Mouse (Mus musculus) megakaryocyte, embryonic 14.5 days (primary cell): ENCODE measurements around the gene Top3a. TPM values are rescaled to one million over a fixed set of nuclear protein-coding genes. Genes with fewer than 3 reads are reported as not detected.

Experiments used
- H3K27me3 ChIP-seq: replicated peaks from 2 replicates; pipeline ENCODE3; 2012; ENCODE audit warnings: inconsistent platforms
- H3K36me3 ChIP-seq: replicated peaks from 2 replicates; pipeline ENCODE3; 2012; ENCODE audit warnings: low read length, inconsistent platforms, mixed read lengths
- H3K4me1 ChIP-seq: 2 replicates; pipeline ENCODE4 v1.6.1; 2012; ENCODE audit warnings: inconsistent platforms
- H3K4me3 ChIP-seq: replicated peaks from 2 replicates; pipeline ENCODE3; 2012; ENCODE audit warnings: moderate library complexity, mild to moderate bottlenecking, inconsistent platforms
- H3K9me3 ChIP-seq: 2 replicates; pipeline ENCODE4 v1.6.1; 2012; ENCODE audit warnings: inconsistent platforms
- FLI1 ChIP-seq: IDR thresholded peaks from 2 replicates; pipeline ENCODE4 v1.6.1; 2012; ENCODE audit warnings: low read length, inconsistent platforms, mixed read lengths
- GATA1 ChIP-seq: IDR thresholded peaks from 3 replicates; pipeline ENCODE4 v1.6.1; 2012; ENCODE audit warnings: mixed read lengths, low read length, inconsistent platforms, borderline replicate concordance
- polyA plus RNA-seq: library from polyadenylated mRNA; stranded (reverse); fragments of >175 nt; gene quantifications from 2 replicates; pipeline ENCODE4 v1.2.3, GENCODE M21; 2012; ENCODE audit warnings: low replicate concordance; ENCODE audit not compliant: insufficient read depth

Top3a gene
- polyA plus RNA-seq, 1 experiment = 1.9 TPM

DNA sequence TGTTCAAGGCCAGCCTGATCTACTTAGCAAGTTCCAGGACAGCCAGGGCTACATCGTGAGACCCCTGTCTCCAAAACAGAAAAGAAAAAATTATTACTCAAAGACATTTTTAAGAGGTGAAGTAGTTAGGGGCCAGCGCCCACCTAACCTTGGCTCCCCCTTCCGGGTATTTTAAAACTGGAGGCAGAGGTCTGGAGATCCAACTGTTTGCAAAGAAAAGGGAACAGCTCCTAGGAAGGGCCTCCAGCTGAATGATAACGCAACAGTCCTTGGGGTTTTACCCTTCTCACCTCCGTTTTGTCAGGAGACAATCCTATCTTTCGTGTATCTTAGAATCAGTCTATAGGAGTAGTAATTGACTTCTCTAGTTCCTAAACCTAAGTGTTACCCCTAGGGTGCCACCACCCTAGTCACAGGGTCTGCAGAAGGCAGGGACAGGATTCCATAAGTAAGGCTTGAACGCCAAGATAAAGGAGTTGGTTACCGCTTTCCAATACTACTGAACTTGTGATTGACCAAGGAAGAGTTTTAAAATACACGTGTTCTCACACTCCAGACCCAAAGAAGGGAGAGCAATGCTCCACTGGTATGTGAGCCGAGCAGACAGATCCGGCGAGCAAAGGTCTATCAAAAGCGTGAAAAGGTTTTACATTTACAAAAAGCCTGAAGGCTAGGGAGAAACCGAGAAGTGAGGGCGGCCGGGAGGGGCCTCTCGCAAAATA is 897 bp downstream of the Top3a start:
- Histone ChIP-seq H3K9me3 (no peaks in the 10 kb centered on the region), H3K36me3 (peaks cover 31% of the 10 kb centered on the region), H3K27me3 (no peaks in the 10 kb centered on the region), H3K4me3 (peak overlapping the region; percentile 99), H3K4me1 (peaks cover 64% of the 10 kb centered on the region)
- TF ChIP-seq GATA1 (no peak), FLI1 (no peak)

GRCm38 (mm10) chr11:60775578-60775977 is 1.6 kb downstream of the Top3a start:
- TF ChIP-seq FLI1 (no peak), GATA1 (no peak)
- Histone ChIP-seq H3K4me3 (peak overlapping the region; percentile 99), H3K36me3 (peaks cover 26% of the 10 kb centered on the region), H3K9me3 (no peaks in the 10 kb centered on the region), H3K27me3 (peaks cover 2% of the 10 kb centered on the region), H3K4me1 (peaks cover 61% of the 10 kb centered on the region)

- TF ChIP-seq FLI1 = no peak
- Histone ChIP-seq H3K36me3 (peaks cover 19% of the 10 kb centered on the region), H3K4me1 (peaks cover 57% of the 10 kb centered on the region)
Measured at GRCm38 (mm10) chr11:60774841-60775240, 2.3 kb downstream of the Top3a start.

GRCm38 (mm10) chr11:60774158-60774689 is 2.9 kb downstream of the Top3a start:
- Histone ChIP-seq H3K4me1 (peaks cover 54% of the 10 kb centered on the region), H3K4me3 (peak overlapping the region; percentile 10), H3K27me3 (peaks cover 2% of the 10 kb centered on the region), H3K9me3 (no peaks in the 10 kb centered on the region), H3K36me3 (peaks cover 13% of the 10 kb centered on the region)
- TF ChIP-seq FLI1 (no peak), GATA1 (no peak)

More at GRCm38 (mm10) chr11:60774841-60775240, 2.3 kb downstream of the Top3a start:
- H3K4me3 ChIP-seq = peak overlapping the region; percentile 51
- H3K9me3 ChIP-seq = no peaks in the 10 kb centered on the region
- peaks cover 2% of the 10 kb centered on the region for H3K27me3 ChIP-seq

DNA sequence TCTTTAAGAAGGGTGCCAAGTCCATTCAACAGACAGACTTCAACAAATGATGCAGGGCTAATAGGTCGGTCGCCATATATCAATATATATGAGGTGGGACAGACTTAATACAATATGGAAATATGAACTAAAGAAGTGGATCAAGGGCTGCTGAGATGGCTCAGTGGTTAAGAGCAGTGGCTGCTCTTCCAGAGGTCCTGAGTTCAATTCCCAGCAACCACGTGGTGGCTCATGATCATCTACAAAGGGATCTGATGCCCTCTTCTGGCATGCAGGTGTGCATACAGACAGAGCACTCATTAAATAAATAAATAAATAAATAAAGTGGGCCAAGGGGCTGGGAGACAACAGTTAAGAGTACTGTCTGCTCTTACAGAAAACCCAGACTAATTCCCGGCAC is 5.0 kb downstream of the Top3a start:
- no peaks in the 10 kb centered on the region for H3K9me3 ChIP-seq
- no peak overlapping the region for H3K4me3 ChIP-seq
- H3K4me1 ChIP-seq = peaks cover 41% of the 10 kb centered on the region
- H3K27me3 ChIP-seq = peaks cover 2% of the 10 kb centered on the region
- TF ChIP-seq GATA1 (no peak), FLI1 (no peak)
- H3K36me3 ChIP-seq = peaks cover 3% of the 10 kb centered on the region

- Histone ChIP-seq H3K9me3 (no peaks in the 10 kb centered on the region), H3K4me1 (peaks cover 34% of the 10 kb centered on the region), H3K27me3 (peaks cover 2% of the 10 kb centered on the region), H3K36me3 (peaks cover 9% of the 10 kb centered on the region), H3K4me3 (peak overlapping the region; percentile 83)
- TF ChIP-seq GATA1 (no peak), FLI1 (no peak)
Measured at GRCm38 (mm10) chr11:60770776-60771175, 6.4 kb downstream of the Top3a start.

- TF ChIP-seq GATA1 = no peak
- TF ChIP-seq FLI1 = no peak
- peaks cover 2% of the 10 kb centered on the region for H3K27me3 ChIP-seq
- H3K9me3 ChIP-seq = peaks cover 6% of the 10 kb centered on the region; the same call in 1 of the 2 replicates
- H3K4me3 ChIP-seq = peak overlapping the region; percentile 86
- H3K36me3 ChIP-seq = peaks cover 18% of the 10 kb centered on the region
- H3K4me1 ChIP-seq = peaks cover 20% of the 10 kb centered on the region
Measured at GRCm38 (mm10) chr11:60769322-60769721, 7.8 kb downstream of the Top3a start.

GRCm38 (mm10) chr11:60766969-60767368 is 10.2 kb downstream of the Top3a start:
- H3K9me3 ChIP-seq = peaks cover 6% of the 10 kb centered on the region; the same call in 1 of the 2 replicates
- H3K4me1 ChIP-seq = peaks cover 12% of the 10 kb centered on the region
- no peak overlapping the region for H3K4me3 ChIP-seq
- peaks cover 2% of the 10 kb centered on the region for H3K27me3 ChIP-seq
- TF ChIP-seq GATA1 = no peak
- no peak for TF ChIP-seq FLI1
- H3K36me3 ChIP-seq = peaks cover 28% of the 10 kb centered on the region

- Histone ChIP-seq H3K27me3 (no peaks in the 10 kb centered on the region), H3K4me3 (no peak overlapping the region), H3K4me1 (no peaks in the 10 kb centered on the region), H3K36me3 (peaks cover 68% of the 10 kb centered on the region), H3K9me3 (peaks cover 6% of the 10 kb centered on the region; the same call in 1 of the 2 replicates)
- no peak for TF ChIP-seq FLI1
Measured at GRCm38 (mm10) chr11:60761681-60762080, 15.5 kb downstream of the Top3a start.

DNA sequence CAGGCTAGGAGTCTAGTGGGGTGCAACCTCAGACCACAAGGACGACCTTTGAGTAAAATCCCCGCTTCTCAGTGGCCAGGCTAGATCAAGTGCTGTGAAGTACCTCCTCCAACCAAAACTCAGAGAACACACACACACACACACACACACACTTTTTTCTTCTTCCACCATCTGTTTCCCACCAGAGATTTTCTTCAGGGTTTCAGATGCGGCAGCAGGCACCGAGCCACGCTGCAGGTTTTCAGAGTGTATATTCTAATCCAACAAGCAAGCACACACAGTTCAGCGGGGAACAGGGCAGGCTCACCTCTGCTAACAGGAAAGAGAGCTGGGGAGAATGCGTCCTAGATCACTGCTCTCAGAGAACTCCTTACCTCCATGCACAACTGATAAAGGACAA is 21.6 kb downstream of the Top3a start:
- no peaks in the 10 kb centered on the region for H3K4me1 ChIP-seq
- H3K36me3 ChIP-seq = peaks cover 85% of the 10 kb centered on the region
- H3K4me3 ChIP-seq = no peak overlapping the region
- H3K27me3 ChIP-seq = no peaks in the 10 kb centered on the region
- no peak for TF ChIP-seq FLI1
- no peak for TF ChIP-seq GATA1
- H3K9me3 ChIP-seq = no peaks in the 10 kb centered on the region

DNA sequence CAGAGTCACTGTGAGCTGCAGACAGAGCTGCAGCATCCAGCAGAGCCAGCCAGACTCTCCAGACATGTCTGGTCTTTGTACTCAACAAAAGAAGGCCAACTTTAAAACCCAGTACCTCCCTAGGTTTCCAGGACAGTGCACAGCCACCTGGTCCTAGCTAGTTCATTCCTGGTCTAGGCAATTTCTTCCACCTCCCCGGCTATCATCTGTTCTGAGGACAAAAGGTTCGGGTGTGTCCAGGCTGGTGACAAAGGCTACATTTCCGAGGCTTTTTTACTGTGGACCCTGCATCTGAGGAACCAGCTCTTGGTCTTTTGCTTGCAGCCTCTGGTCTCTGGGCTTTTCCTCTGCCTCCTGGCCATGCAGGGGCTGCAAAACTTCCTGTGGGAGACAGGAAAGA is 36.8 kb downstream of the Top3a start:
- Histone ChIP-seq H3K9me3 (peaks cover 13% of the 10 kb centered on the region), H3K4me1 (0 out of 2 replicates have a peak, but pooled peaks cover 3% of the 10 kb centered on the region), H3K27me3 (no peaks in the 10 kb centered on the region), H3K4me3 (no peak overlapping the region), H3K36me3 (peaks cover 78% of the 10 kb centered on the region)
- no peak for TF ChIP-seq GATA1
- TF ChIP-seq FLI1 = no peak
